Mouse (Mus musculus) liver, embryonic 14.5 days (tissue): Measurements from ENCODE around the gene Gm20481.

Experiments
- CTCF ChIP-seq: IDR thresholded peaks from 2 replicates; pipeline ENCODE4 v1.5.1; 2016; ENCODE audit warnings: antibody characterized with exemption, low read depth, control low read depth
- EP300 ChIP-seq: IDR thresholded peaks from 2 replicates; pipeline ENCODE4 v1.6.1; 2016; ENCODE audit warnings: antibody characterized with exemption, low read depth

DNA sequence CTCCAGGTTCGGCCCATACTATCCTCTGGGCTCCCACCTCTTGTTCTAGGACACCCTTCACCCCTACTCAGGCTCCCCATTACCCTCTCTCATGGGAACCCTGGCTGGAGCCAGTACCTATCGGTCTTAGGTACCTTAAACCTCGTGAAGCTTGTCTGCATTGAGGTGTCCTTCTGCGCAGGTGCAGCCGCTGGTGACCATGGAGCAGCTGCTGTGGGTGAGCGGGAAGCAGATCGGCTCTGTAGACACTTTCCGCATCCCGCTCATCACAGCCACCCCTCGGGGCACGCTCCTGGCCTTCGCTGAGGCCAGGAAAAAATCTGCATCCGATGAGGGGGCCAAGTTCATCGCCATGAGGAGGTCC, 38.0 kb upstream of the Gm20481 start:
- no peak for TF ChIP-seq EP300
- TF ChIP-seq CTCF = no peak
